Mouse (Mus musculus) cerebellum, adult 2 months (tissue): ENCODE measurements around the gene Tbc1d4.

Source experiments
- CTCF ChIP-seq: fragments of 200-500 bp; IDR thresholded peaks from 2 replicates; pipeline ENCODE4 v1.5.1; 2011; ENCODE audit warnings: low read depth, mild to moderate bottlenecking, control low read depth, low read length, moderate library complexity, borderline replicate concordance; ENCODE audit not compliant: insufficient read depth
- POLR2A ChIP-seq: fragments of 200-500 bp; IDR thresholded peaks from 2 replicates; pipeline ENCODE4 v1.6.1; 2011; ENCODE audit warnings: low read length, control low read depth, borderline replicate concordance; ENCODE audit not compliant: insufficient read depth

DNA sequence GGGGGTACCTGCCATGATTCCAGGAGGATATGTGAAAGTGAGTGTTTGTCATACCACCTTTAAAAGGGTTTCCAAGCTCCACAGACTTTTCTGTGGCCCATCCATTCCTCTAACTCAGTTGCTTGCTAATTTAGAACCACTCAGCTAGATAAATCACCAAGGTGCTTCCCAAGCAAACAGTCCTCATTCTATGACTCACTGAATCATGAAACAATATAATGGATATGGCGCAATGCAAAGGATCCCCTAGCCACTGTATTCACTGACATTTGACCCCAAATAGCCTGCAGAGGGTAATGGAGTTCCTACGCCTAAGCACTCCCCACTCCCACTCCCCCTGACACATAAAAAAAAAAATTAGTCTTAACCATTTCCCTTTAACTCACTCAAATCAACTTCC lies 191.3 kb downstream of the Tbc1d4 start:
- TF ChIP-seq CTCF, result no peak
- no peak for TF ChIP-seq POLR2A
